Comparison of ENCODE assay signal across 30 mouse cellular contexts in genomic region chr17:43021017-43021416, GRCm38 (mm10). TPM values are rescaled to one million over a fixed set of nuclear protein-coding genes. Genes with fewer than 3 reads are reported as not detected.
A peak's percentile ranks its signal among the peaks of the same experiment; 100 is the strongest.
DNase-seq lines count a peak whose midpoint lies in the region; ATAC-seq and TF ChIP-seq lines count a peak whose summit lies in the region.
"Had no signal": no experiment of that assay in that cellular context is flagged by ENCODE, and none has a peak within 500 bp of the region (broad histone marks: within the 10 kb centered on the region; RNA-seq: fewer than 3 reads in every experiment).

No protein-coding gene starts in this region.

- H3K4me2 ChIP-seq in stomach, postnatal 0 days (replicated peaks; ENCODE audit: low read depth), result no peak overlapping the region
- H3K4me2 ChIP-seq: embryonic facial prominence, embryonic 13.5 days; forebrain, embryonic 13.5 days; heart, embryonic 11.5 days; hindbrain, embryonic 15.5 days; midbrain, embryonic 15.5 days; neural tube, embryonic 13.5 days had no signal

- no peak overlapping the region for H3K4me3 ChIP-seq in stomach, postnatal 0 days (ENCODE audit: low read depth, low read length)
- H3K4me3 ChIP-seq: embryonic facial prominence, embryonic 13.5 days; erythroblast, embryonic 14.5 days; forebrain, embryonic 13.5 days; hindbrain, embryonic 15.5 days; midbrain, embryonic 15.5 days; neural tube, embryonic 13.5 days had no signal

- no peaks in the 10 kb centered on the region for H3K36me3 ChIP-seq in stomach, postnatal 0 days (ENCODE audit: control insufficient read depth, insufficient read depth, low read length)
- H3K36me3 ChIP-seq: embryonic facial prominence, embryonic 13.5 days; G1E; midbrain, embryonic 15.5 days had no signal

- ATAC-seq in stomach, postnatal 0 days (ENCODE audit: low FRiP score, low TSS enrichment), result no peak
- ATAC-seq: forebrain, embryonic 13.5 days; lung, postnatal 0 days; midbrain, embryonic 15.5 days; Patski had no signal

- TF ChIP-seq EP300 in stomach, postnatal 0 days (optimal IDR thresholded peaks at IDR 0.05), result no peak

- intact Hi-C loops in left cerebral cortex, postnatal 4 days (cut with DNase I), result no loop called here

- no peaks in the 10 kb centered on the region for H3K9me3 ChIP-seq in stomach, postnatal 0 days (ENCODE audit: control insufficient read depth, low read length)
- H3K9me3 ChIP-seq: embryonic facial prominence, embryonic 13.5 days; forebrain, embryonic 13.5 days; hindbrain, embryonic 15.5 days; midbrain, embryonic 15.5 days; neural tube, embryonic 13.5 days had no signal

- no peaks in the 10 kb centered on the region for H3K27me3 ChIP-seq in stomach, postnatal 0 days (ENCODE audit: control insufficient read depth, insufficient read depth, low read length)
- H3K27me3 ChIP-seq: CH12.LX; embryonic facial prominence, embryonic 13.5 days; forebrain, embryonic 13.5 days; hindbrain, embryonic 15.5 days; midbrain, embryonic 15.5 days; neural tube, embryonic 13.5 days; Patski had no signal

- WGBS in stomach, postnatal 0 days, result 92% methylated on average over 5 of the region's 5 CpGs

- DNase-seq in left cerebral cortex, adult 18-20 months (ENCODE audit: low spot score in 2 of 2), result peak; percentile 41 to 57
- DNase-seq in left cerebral cortex, postnatal 4 days, result no peak
- peak; percentile 64 for DNase-seq in right cerebral cortex, adult 18-20 months
- no peak for DNase-seq in right cerebral cortex, postnatal 14 days
- DNase-seq in layer of hippocampus, postnatal 36 days, result peak; percentile 25 to 36
- peak; percentile 29 for DNase-seq in stomach, postnatal 0 days (ENCODE audit: low spot score)
- no peak for DNase-seq in adrenal gland, adult 18-20 months (ENCODE audit: low spot score in 2 of 2)
- DNase-seq: adrenal gland, adult 2 months; B cell, adult 2 months; cerebellum, adult 8-10 months; cerebellum, postnatal 36 days; embryo, embryonic 11 days; gastrocnemius, postnatal 14 days; heart, adult 11 months; kidney, adult 2 months; thymus, adult 2 months; thymus, postnatal 4 days had no signal

- no peak overlapping the region for H3K9ac ChIP-seq in stomach, postnatal 0 days (ENCODE audit: low read length)
- H3K9ac ChIP-seq: embryonic facial prominence, embryonic 13.5 days; forebrain, embryonic 13.5 days; hindbrain, embryonic 15.5 days; midbrain, embryonic 15.5 days; neural tube, embryonic 13.5 days had no signal

- no peaks in the 10 kb centered on the region for H3K4me1 ChIP-seq in stomach, postnatal 0 days (replicated peaks; ENCODE audit: control insufficient read depth, insufficient read depth)

- no peak for TF ChIP-seq CTCF in stomach, postnatal 0 days (IDR thresholded peaks at IDR 0.05; ENCODE audit: low read depth)

- no peak overlapping the region for H3K27ac ChIP-seq in stomach, postnatal 0 days (replicated peaks)
- H3K27ac ChIP-seq: embryonic facial prominence, embryonic 13.5 days; forebrain, embryonic 13.5 days; hindbrain, embryonic 15.5 days; kidney, postnatal 0 days; macrophage; midbrain, embryonic 15.5 days; neural tube, embryonic 13.5 days had no signal

RNA-seq across cellular contexts. Expression of gene Tnfrsf21, which starts 4.7 kb away (rescaled TPM):
- 10 to 100 TPM; 79.0 to 82.4 TPM for total RNA-seq in left cerebral cortex, adult 18-20 months (2021)
- total RNA-seq in left cerebral cortex, postnatal 4 days (2021), result 10 to 100 TPM; 83.9 to 89.7 TPM
- total RNA-seq in layer of hippocampus, postnatal 36 days (2021), result 100 to 1,000 TPM; 119 to 127 TPM
- polyA plus RNA-seq in stomach, postnatal 0 days (2015; fragmentation: Nextera tagmentation; extraction: Ambion mirVana), result 36.9 and 40.7 TPM in 2 replicates
- 1 to 10 TPM; 2.8 to 4.3 TPM for total RNA-seq in adrenal gland, adult 18-20 months (2021)
- total RNA-seq: CH12.LX, G1E had no signal
- polyA plus RNA-seq: G1E had no signal

Comparison
In these comparisons a context has a peak if more than half of its experiments do, and no peak if none do; other contexts are left out.
1. DNase-seq: peak in left cerebral cortex, adult 18-20 months (2 of 2), right cerebral cortex, adult 18-20 months (single experiment), layer of hippocampus, postnatal 36 days (2 of 2) and stomach, postnatal 0 days (single experiment); none in left cerebral cortex, postnatal 4 days (single experiment), right cerebral cortex, postnatal 14 days (single experiment) and adrenal gland, adult 18-20 months (0 of 2).
2. RNA of gene Tnfrsf21, which starts 4.7 kb away (total RNA-seq): 119 to 127 TPM in layer of hippocampus, postnatal 36 days, 83.9 to 89.7 TPM in left cerebral cortex, postnatal 4 days and 79.0 to 82.4 TPM in left cerebral cortex, adult 18-20 months; 2.8 to 4.3 TPM in adrenal gland, adult 18-20 months; every median in the first group is over 10 times any median in the second.